Mouse (Mus musculus) megakaryocyte-erythroid progenitor cell, adult 5-6 weeks (primary cell): Measurements from ENCODE around the gene Nfkbiz. TPM values are rescaled to one million over a fixed set of nuclear protein-coding genes. Genes with fewer than 3 reads are reported as not detected.

Experiments
- ATAC-seq: replicated peaks from 2 replicates; pipeline ENCODE4 v1.8.0; 2016; ENCODE audit warnings: mild to moderate bottlenecking, inconsistent platforms; ENCODE audit not compliant: severe bottlenecking, poor library complexity, low FRiP score, low TSS enrichment
- total RNA-seq, 2 experiments: library from RNA; stranded (forward) in 1 of 2; stranded (reverse) in 1 of 2; fragments of 200-1000, 215-1000 nt in 1 of 2; fragments of >200 nt in 1 of 2; fragmentation: Nextera tagmentation in 1 of 2; gene quantifications; 2 replicates each; pipeline ENCODE4 v1.2.3; 2014 to 2017

The Nfkbiz gene
- total RNA-seq, 2 experiments from 2014 or later, result 3.5 to 9.4 TPM

DNA sequence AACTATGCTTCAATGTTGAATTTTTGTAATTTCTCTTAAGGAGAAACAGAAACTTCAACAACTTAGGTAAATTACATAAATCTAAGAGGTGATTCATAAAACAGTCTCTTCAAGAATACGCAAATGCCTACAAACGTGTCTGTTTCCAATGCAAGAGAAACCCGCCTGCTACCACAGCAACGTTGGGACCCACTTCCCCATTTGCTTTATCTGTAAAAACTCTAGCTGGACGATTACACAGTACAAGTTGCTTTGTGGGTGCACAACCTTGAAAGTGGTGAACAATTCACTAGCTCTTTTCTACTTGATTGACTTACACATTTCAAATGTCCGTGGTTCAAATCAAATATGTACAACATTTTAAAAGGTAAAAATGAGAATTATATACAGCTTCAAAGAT lies 26.9 kb downstream of the Nfkbiz start:
- ATAC-seq, result no peak

GRCm38 (mm10) chr16:55809779-55810514 lies 28.8 kb downstream of the Nfkbiz start:
- no peak for ATAC-seq

- no peak for ATAC-seq
Observed at GRCm38 (mm10) chr16:55809345-55809744, 29.4 kb downstream of the Nfkbiz start.

DNA sequence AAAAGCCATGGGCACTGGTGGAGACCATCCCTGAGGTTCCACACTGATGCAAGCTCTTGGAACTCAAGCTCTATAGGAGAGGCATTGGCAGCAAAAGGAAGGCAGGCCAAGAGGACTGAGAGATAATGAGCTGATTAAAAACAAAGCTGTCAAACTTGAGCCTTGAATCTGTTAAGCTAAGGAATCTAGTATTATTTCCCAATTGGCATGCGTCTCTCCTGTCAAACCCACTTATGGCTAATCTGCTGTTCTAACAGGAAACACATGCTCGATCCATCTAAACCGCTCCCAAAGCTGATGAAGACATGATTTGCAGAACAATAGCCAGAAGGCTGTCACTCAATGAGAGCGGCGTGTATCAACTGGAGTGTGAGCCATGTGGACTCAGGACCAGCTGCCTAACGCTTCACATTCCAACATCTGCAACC lies 31.2 kb downstream of the Nfkbiz start:
- peak; percentile 53; the same call in 1 of the 2 replicates for ATAC-seq

DNA sequence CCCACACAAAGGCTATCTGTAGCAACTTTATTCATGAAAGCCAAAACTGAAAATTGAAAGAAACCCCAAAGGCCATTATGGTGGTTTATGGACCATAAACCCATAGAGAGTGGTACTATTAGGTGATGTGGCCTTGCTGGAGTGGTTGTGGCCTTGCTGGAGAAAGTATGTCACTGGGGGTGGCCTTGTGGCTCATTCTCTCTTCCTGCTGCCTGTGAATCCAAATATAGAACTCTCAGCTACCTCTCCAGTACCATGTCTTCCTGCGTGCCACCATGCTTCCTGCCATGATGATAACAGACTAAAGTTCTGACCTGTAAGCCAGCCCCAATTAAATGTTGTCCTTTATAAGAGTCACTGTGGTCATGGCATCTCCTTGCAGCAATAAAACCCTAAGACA lies 33.9 kb downstream of the Nfkbiz start:
- ATAC-seq, result no peak

DNA sequence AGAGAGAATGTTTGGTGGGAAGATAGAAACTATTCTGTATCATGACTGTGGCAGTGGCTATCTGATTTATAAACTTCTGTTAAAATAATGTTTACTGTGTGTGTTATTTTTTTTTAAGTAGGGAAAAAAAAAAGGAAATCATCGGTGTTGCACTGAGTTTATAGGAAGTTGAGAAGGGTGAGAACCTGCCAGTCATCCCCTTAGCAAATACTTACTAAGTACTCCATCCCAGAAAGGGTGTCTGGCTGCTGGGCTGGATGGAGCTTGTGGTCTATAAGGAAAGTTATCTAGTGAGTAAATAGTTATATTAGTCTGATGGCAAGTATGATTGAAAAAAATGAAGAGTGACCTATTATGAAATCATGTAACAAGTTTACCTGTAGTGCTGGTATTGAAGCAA lies 37.1 kb downstream of the Nfkbiz start:
- no peak for ATAC-seq

GRCm38 (mm10) chr16:55798845-55799244 lies 39.9 kb downstream of the Nfkbiz start:
- ATAC-seq, result no peak

DNA sequence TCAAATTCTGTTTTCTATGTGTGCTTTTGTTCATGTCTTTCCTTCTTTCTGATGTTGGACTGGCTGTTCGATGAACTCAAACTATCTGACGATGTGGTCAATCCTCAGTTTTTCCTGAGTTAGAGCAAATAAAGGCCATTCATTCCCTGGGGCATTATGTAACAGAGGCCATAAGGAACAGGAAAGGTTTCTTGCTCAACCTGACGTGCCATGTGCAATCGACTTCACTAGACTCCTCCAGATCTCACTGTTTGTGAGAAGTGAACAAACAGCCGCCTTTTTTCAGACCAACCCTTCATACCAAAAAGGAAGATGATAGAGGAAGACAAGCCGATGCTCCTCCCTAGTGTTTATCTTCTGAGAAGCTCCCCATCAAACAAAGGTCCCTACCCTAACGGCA lies 48.4 kb downstream of the Nfkbiz start:
- no peak for ATAC-seq

DNA sequence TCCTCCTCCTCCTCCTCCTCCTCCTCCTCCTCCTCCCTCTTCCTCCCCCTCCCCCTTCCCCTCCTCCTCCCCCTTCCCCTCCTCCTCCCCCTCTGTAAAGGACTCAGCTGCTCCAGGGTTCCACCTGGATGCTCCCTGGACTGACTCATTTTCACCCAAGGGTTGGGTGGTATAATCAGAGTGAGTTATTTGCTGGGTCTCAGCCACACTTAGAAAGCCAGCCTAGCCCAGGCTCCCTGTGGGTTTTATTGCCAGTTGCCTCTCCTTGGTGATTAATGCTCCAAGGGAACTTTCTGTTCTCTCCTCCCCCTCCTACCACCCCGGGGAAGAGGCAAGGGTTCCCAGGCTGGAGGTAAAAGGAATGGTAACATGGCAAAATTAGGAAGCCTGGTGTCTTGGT lies 49.4 kb downstream of the Nfkbiz start:
- ATAC-seq, result no peak

DNA sequence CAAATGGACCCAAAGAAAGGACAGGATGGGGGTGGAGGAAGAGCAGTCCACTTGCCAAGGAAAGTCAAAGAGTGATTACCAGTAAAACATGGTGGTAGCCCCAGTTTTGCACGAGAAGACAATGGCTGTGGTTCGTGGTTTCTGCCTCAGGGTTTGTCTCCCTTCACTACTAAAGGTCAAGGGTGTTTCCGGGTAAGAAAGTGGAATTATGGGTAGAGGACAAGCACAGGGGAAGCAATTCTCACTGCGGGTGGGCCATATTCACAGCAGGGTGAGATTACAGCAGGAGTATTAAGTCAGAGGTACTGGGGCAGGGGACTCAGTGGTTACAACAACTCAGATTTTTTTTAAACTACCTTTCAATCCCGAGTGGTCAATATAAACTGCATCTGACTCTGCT lies 50.0 kb downstream of the Nfkbiz start:
- ATAC-seq, result no peak

GRCm38 (mm10) chr16:55787385-55788072 lies 51.2 kb downstream of the Nfkbiz start:
- no peak for ATAC-seq

DNA sequence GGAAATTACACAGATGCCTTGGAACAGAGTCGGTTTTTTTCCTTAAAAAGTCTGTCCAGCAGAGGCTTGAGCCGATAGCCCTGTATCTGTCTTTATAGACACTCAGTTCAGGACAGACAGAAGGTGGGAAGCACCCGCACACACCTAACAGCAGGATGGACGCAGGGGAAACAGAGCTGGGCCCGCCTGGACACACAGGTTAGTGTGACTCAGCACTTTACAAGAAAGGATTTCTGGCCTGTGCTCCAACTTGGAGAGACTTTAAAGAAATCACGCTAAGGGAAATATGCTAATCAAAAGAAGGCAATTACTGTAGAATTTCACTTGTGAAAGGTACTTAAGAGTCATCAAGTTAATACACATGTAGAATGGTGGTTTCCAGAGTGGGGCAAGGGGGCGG lies 54.3 kb downstream of the Nfkbiz start:
- no peak for ATAC-seq

- ATAC-seq, result no peak
Observed at GRCm38 (mm10) chr16:55783923-55784322, 54.8 kb downstream of the Nfkbiz start.

GRCm38 (mm10) chr16:55782911-55783310 lies 55.8 kb downstream of the Nfkbiz start:
- ATAC-seq, result no peak

DNA sequence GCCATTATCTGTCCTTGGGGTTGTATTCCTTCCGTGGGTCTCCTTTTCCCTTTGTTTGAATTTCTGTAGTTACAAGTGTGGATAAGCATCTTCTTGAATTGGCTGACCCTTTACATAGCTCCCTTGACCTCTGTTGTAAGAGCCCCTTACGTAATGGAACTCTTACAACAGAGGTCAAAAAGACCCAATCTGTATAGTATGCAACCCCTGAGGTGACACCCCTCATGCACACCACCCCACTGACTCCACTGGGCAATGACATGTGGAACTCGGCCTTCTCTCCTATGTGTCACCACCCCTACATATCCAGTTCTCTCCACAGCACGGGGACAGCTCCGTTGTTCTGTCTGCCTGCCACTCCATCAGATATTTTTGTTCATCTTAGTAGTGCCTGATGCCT lies 56.9 kb downstream of the Nfkbiz start:
- ATAC-seq, result no peak

GRCm38 (mm10) chr16:55780958-55781558 lies 57.6 kb downstream of the Nfkbiz start:
- no peak for ATAC-seq

- ATAC-seq, result no peak
Observed at GRCm38 (mm10) chr16:55776329-55776728, 62.4 kb downstream of the Nfkbiz start.

DNA sequence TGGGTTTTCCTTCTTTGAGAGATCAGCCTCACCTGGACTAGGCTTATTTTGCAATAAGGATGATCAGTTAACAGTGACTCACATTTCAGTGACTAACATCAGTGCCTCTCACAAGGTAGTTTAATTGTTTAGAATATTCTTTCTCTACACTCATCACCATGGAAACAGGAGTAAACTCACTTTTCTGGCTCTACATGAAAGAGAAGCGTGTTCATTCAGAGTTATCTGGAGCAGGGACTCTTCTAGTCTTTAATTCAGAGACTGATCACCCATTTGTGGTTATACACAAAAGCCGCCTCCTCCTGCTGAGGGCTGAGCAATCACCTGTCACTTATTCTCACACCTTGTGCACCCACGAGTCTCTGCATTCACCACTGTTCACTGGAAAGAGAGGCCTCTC lies 68.5 kb downstream of the Nfkbiz start:
- no peak for ATAC-seq
